Mouse (Mus musculus) CH12.LX (cell line): ENCODE measurements around the gene Azi2.

ENCODE experiments used
- CTCF ChIP-seq, 2 experiments: IDR thresholded peaks in 1 of 2; conservative IDR thresholded peaks in 1 of 2; 2 replicates each; pipeline ENCODE4 v1.5.1; 2011 to 2012; ENCODE audit warnings: low read depth in 2 of 2, low read length in 2 of 2, improper control_type of control experiment in 1 of 2, inconsistent platforms in 1 of 2, mild to moderate bottlenecking in 1 of 2, moderate library complexity in 1 of 2
- E2F4 ChIP-seq: IDR thresholded peaks from 2 replicates; pipeline ENCODE4 v1.6.1; 2011; ENCODE audit warnings: low read depth, low read length, improper control_type of control experiment; ENCODE audit not compliant: insufficient replicate concordance
- EP300 ChIP-seq: IDR thresholded peaks from 2 replicates; pipeline ENCODE4 v1.6.1; 2011; ENCODE audit warnings: low read length, improper control_type of control experiment
- HCFC1 ChIP-seq: IDR thresholded peaks from 2 replicates; pipeline ENCODE4 v1.6.1; 2012; ENCODE audit warnings: low read depth, mild to moderate bottlenecking, inconsistent platforms, low read length, improper control_type of control experiment
- MAX ChIP-seq: IDR thresholded peaks from 2 replicates; pipeline ENCODE4 v1.6.1; 2011; ENCODE audit warnings: low read length, improper control_type of control experiment
- MAZ ChIP-seq: IDR thresholded peaks from 2 replicates; pipeline ENCODE4 v1.6.1; 2012; ENCODE audit warnings: low read depth, mild to moderate bottlenecking, inconsistent platforms, low read length, improper control_type of control experiment, moderate library complexity
- PAX5 ChIP-seq: IDR thresholded peaks from 2 replicates; pipeline ENCODE4 v1.6.1; 2012; ENCODE audit warnings: low read length, inconsistent platforms, mixed read lengths
- POLR2A ChIP-seq: IDR thresholded peaks from 2 replicates; pipeline ENCODE4 v1.6.1; 2011; ENCODE audit warnings: low read depth, mild to moderate bottlenecking, improper control_type of control experiment, low read length
- USF1 ChIP-seq: IDR thresholded peaks from 2 replicates; pipeline ENCODE4 v1.6.1; 2014; ENCODE audit warnings: low read depth, mild to moderate bottlenecking, inconsistent platforms, low read length, improper control_type of control experiment
- USF2 ChIP-seq: conservative IDR thresholded peaks from 2 replicates; pipeline ENCODE4 v1.6.1; 2011; ENCODE audit warnings: low read depth, low read length, improper control_type of control experiment
- ZC3H11A ChIP-seq: IDR thresholded peaks from 2 replicates; pipeline ENCODE4 v1.6.1; 2012; ENCODE audit warnings: low read depth, mild to moderate bottlenecking, inconsistent platforms, low read length, improper control_type of control experiment

DNA sequence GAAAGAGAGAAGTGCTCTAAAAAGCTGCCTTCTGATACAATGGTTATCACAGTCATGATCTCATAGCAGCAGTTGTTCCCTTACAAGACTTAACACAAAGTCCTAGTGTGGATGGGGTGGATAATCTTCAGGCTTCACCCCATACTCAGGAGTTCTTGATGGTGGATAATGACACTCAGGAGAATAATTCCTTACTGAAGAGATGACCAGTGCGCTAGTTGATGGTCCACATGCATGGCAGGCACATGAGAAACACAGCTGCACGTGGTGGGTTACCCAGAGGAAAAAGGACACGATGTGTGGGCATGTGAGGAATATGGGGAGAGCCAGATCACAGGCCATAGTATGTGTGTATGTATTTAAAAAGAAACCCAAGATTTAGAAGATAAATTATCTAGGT lies 3.3 kb downstream of the Azi2 start:
- TF ChIP-seq EP300 = no peak
- TF ChIP-seq POLR2A = no peak
- no peak for TF ChIP-seq ZC3H11A
- no peak for TF ChIP-seq CTCF (conservative IDR thresholded peaks at IDR 0.05 in 1 of 2, IDR thresholded peaks at IDR 0.05 in 1 of 2; ENCODE audit: low read depth in 2 of 2, low read length in 2 of 2)
- no peak for TF ChIP-seq USF2
- TF ChIP-seq E2F4 = no peak
- no peak for TF ChIP-seq HCFC1
- no peak for TF ChIP-seq MAX
- TF ChIP-seq MAZ = no peak
- TF ChIP-seq PAX5 = no peak
- no peak for TF ChIP-seq USF1
